Mouse (Mus musculus): ENCODE measurements around the gene Hipk2. TPM values are rescaled to one million over a fixed set of nuclear protein-coding genes. Genes with fewer than 3 reads are reported as not detected.

Gene Hipk2
- polyA plus RNA-seq, 1 experiment from 2014 or later = 12.7 TPM

GRCm38 (mm10) chr6:38900479-38901126 is 24.6 kb upstream of the Hipk2 start:
- Histone ChIP-seq H3K9me3 (replicated peaks; ENCODE audit: control insufficient read depth, low read length) (no peaks in the 10 kb centered on the region), H3K9ac (replicated peaks; ENCODE audit: low read length) (no peak overlapping the region), H3K27ac (replicated peaks; ENCODE audit: low read depth, low read length) (no peak overlapping the region), H3K27me3 (ENCODE audit: control insufficient read depth, insufficient read depth, low read length) (no peaks in the 10 kb centered on the region), H3K4me2 (ENCODE audit: low read depth, low read length) (no peak overlapping the region), H3K4me1 (ENCODE audit: control insufficient read depth, insufficient read depth, low read length) (no peaks in the 10 kb centered on the region), H3K4me3 (ENCODE audit: low read depth, low read length) (no peak overlapping the region), H3K36me3 (replicated peaks; ENCODE audit: control insufficient read depth, insufficient read depth, low read depth, low read length) (no peaks in the 10 kb centered on the region)
- DNase-seq (ENCODE audit: low spot score) (no peak), ATAC-seq (replicated peaks; ENCODE audit: insufficient number of reproducible peaks, low FRiP score, low TSS enrichment, low read depth) (no peak)
- WGBS = 89% methylated on average over 4 of the region's 4 CpGs

- Histone ChIP-seq H3K9me3 (replicated peaks; ENCODE audit: control insufficient read depth, low read length) (no peaks in the 10 kb centered on the region), H3K36me3 (replicated peaks; ENCODE audit: control insufficient read depth, insufficient read depth, low read depth, low read length) (no peaks in the 10 kb centered on the region), H3K9ac (replicated peaks; ENCODE audit: low read length) (no peak overlapping the region), H3K27me3 (ENCODE audit: control insufficient read depth, insufficient read depth, low read length) (no peaks in the 10 kb centered on the region), H3K4me2 (ENCODE audit: low read depth, low read length) (no peak overlapping the region), H3K27ac (replicated peaks; ENCODE audit: low read depth, low read length) (no peak overlapping the region), H3K4me3 (ENCODE audit: low read depth, low read length) (no peak overlapping the region), H3K4me1 (ENCODE audit: control insufficient read depth, insufficient read depth, low read length) (no peaks in the 10 kb centered on the region)
- no peak for ATAC-seq (replicated peaks; ENCODE audit: insufficient number of reproducible peaks, low FRiP score, low TSS enrichment, low read depth)
- 90% methylated on average over 4 of the region's 4 CpGs for WGBS
- DNase-seq (ENCODE audit: low spot score) = no peak
These were observed 24.1 kb upstream of the Hipk2 start for GRCm38 (mm10) chr6:38900073-38900472.

GRCm38 (mm10) chr6:38893615-38894014 is 17.6 kb upstream of the Hipk2 start:
- Histone ChIP-seq H3K27me3 (ENCODE audit: control insufficient read depth, insufficient read depth, low read length) (no peaks in the 10 kb centered on the region), H3K9me3 (replicated peaks; ENCODE audit: control insufficient read depth, low read length) (no peaks in the 10 kb centered on the region), H3K9ac (replicated peaks; ENCODE audit: low read length) (no peak overlapping the region), H3K27ac (replicated peaks; ENCODE audit: low read depth, low read length) (no peak overlapping the region), H3K36me3 (replicated peaks; ENCODE audit: control insufficient read depth, insufficient read depth, low read depth, low read length) (no peaks in the 10 kb centered on the region), H3K4me3 (ENCODE audit: low read depth, low read length) (no peak overlapping the region), H3K4me2 (ENCODE audit: low read depth, low read length) (no peak overlapping the region), H3K4me1 (ENCODE audit: control insufficient read depth, insufficient read depth, low read length) (no peaks in the 10 kb centered on the region)
- no peak for ATAC-seq (replicated peaks; ENCODE audit: insufficient number of reproducible peaks, low FRiP score, low TSS enrichment, low read depth)
- WGBS = 24% methylated on average over 3 of the region's 3 CpGs
- peak; percentile 41 for DNase-seq (ENCODE audit: low spot score)

- no peak overlapping the region for H3K9ac ChIP-seq (replicated peaks; ENCODE audit: low read length)
- ATAC-seq (replicated peaks; ENCODE audit: insufficient number of reproducible peaks, low FRiP score, low TSS enrichment, low read depth) = no peak
- 80% methylated on average over 2 of the region's 2 CpGs for WGBS
These were observed 16.1 kb upstream of the Hipk2 start for GRCm38 (mm10) chr6:38892017-38892416.

GRCm38 (mm10) chr6:38889156-38889555 is 13.2 kb upstream of the Hipk2 start:
- Histone ChIP-seq H3K27me3 (ENCODE audit: control insufficient read depth, insufficient read depth, low read length) (no peaks in the 10 kb centered on the region), H3K9ac (replicated peaks; ENCODE audit: low read length) (no peak overlapping the region), H3K4me3 (ENCODE audit: low read depth, low read length) (no peak overlapping the region), H3K4me1 (ENCODE audit: control insufficient read depth, insufficient read depth, low read length) (no peaks in the 10 kb centered on the region), H3K27ac (replicated peaks; ENCODE audit: low read depth, low read length) (no peak overlapping the region), H3K4me2 (ENCODE audit: low read depth, low read length) (no peak overlapping the region), H3K36me3 (replicated peaks; ENCODE audit: control insufficient read depth, insufficient read depth, low read depth, low read length) (no peaks in the 10 kb centered on the region), H3K9me3 (replicated peaks; ENCODE audit: control insufficient read depth, low read length) (no peaks in the 10 kb centered on the region)
- ATAC-seq (replicated peaks; ENCODE audit: insufficient number of reproducible peaks, low FRiP score, low TSS enrichment, low read depth) (no peak), DNase-seq (ENCODE audit: low spot score) (no peak)
- WGBS = 79% methylated on average over 6 of the region's 6 CpGs

More at GRCm38 (mm10) chr6:38892017-38892416, 16.1 kb upstream of the Hipk2 start:
- Histone ChIP-seq H3K36me3 (replicated peaks; ENCODE audit: control insufficient read depth, insufficient read depth, low read depth, low read length) (no peaks in the 10 kb centered on the region), H3K27ac (replicated peaks; ENCODE audit: low read depth, low read length) (no peak overlapping the region), H3K27me3 (ENCODE audit: control insufficient read depth, insufficient read depth, low read length) (no peaks in the 10 kb centered on the region), H3K4me3 (ENCODE audit: low read depth, low read length) (no peak overlapping the region), H3K4me1 (ENCODE audit: control insufficient read depth, insufficient read depth, low read length) (no peaks in the 10 kb centered on the region), H3K9me3 (replicated peaks; ENCODE audit: control insufficient read depth, low read length) (no peaks in the 10 kb centered on the region), H3K4me2 (ENCODE audit: low read depth, low read length) (no peak overlapping the region)
- DNase-seq (ENCODE audit: low spot score) = no peak

- no peak overlapping the region for H3K4me2 ChIP-seq (ENCODE audit: low read depth, low read length)
- no peak overlapping the region for H3K4me3 ChIP-seq (ENCODE audit: low read depth, low read length)
- no peak overlapping the region for H3K9ac ChIP-seq (replicated peaks; ENCODE audit: low read length)
- no peaks in the 10 kb centered on the region for H3K9me3 ChIP-seq (replicated peaks; ENCODE audit: control insufficient read depth, low read length)
- no peaks in the 10 kb centered on the region for H3K36me3 ChIP-seq (replicated peaks; ENCODE audit: control insufficient read depth, insufficient read depth, low read depth, low read length)
- no peak for DNase-seq (ENCODE audit: low spot score)
- H3K4me1 ChIP-seq (ENCODE audit: control insufficient read depth, insufficient read depth, low read length) = no peaks in the 10 kb centered on the region
- no peaks in the 10 kb centered on the region for H3K27me3 ChIP-seq (ENCODE audit: control insufficient read depth, insufficient read depth, low read length)
- 90% methylated on average over 4 of the region's 4 CpGs for WGBS
- no peak for ATAC-seq (replicated peaks; ENCODE audit: insufficient number of reproducible peaks, low FRiP score, low TSS enrichment, low read depth)
- no peak overlapping the region for H3K27ac ChIP-seq (replicated peaks; ENCODE audit: low read depth, low read length)
These were observed 11.5 kb upstream of the Hipk2 start for GRCm38 (mm10) chr6:38887436-38887835.

- Histone ChIP-seq H3K27me3 (ENCODE audit: control insufficient read depth, insufficient read depth, low read length) (no peaks in the 10 kb centered on the region), H3K9ac (replicated peaks; ENCODE audit: low read length) (no peak overlapping the region), H3K36me3 (replicated peaks; ENCODE audit: control insufficient read depth, insufficient read depth, low read depth, low read length) (no peaks in the 10 kb centered on the region), H3K9me3 (replicated peaks; ENCODE audit: control insufficient read depth, low read length) (no peaks in the 10 kb centered on the region), H3K4me2 (ENCODE audit: low read depth, low read length) (no peak overlapping the region), H3K4me3 (ENCODE audit: low read depth, low read length) (no peak overlapping the region), H3K27ac (replicated peaks; ENCODE audit: low read depth, low read length) (no peak overlapping the region), H3K4me1 (ENCODE audit: control insufficient read depth, insufficient read depth, low read length) (no peaks in the 10 kb centered on the region)
- DNase-seq (ENCODE audit: low spot score) = no peak
- 59% methylated on average over 1 of the region's 1 CpGs for WGBS
- ATAC-seq (replicated peaks; ENCODE audit: insufficient number of reproducible peaks, low FRiP score, low TSS enrichment, low read depth) = no peak
These were observed 9.2 kb upstream of the Hipk2 start for GRCm38 (mm10) chr6:38885132-38885531.

GRCm38 (mm10) chr6:38884482-38884881 is 8.5 kb upstream of the Hipk2 start:
- Histone ChIP-seq H3K4me1 (ENCODE audit: control insufficient read depth, insufficient read depth, low read length) (no peaks in the 10 kb centered on the region), H3K4me3 (ENCODE audit: low read depth, low read length) (no peak overlapping the region), H3K27me3 (ENCODE audit: control insufficient read depth, insufficient read depth, low read length) (no peaks in the 10 kb centered on the region), H3K36me3 (replicated peaks; ENCODE audit: control insufficient read depth, insufficient read depth, low read depth, low read length) (no peaks in the 10 kb centered on the region), H3K4me2 (ENCODE audit: low read depth, low read length) (no peak overlapping the region), H3K9ac (replicated peaks; ENCODE audit: low read length) (no peak overlapping the region), H3K9me3 (replicated peaks; ENCODE audit: control insufficient read depth, low read length) (no peaks in the 10 kb centered on the region), H3K27ac (replicated peaks; ENCODE audit: low read depth, low read length) (no peak overlapping the region)
- DNase-seq (ENCODE audit: low spot score) (no peak), ATAC-seq (replicated peaks; ENCODE audit: insufficient number of reproducible peaks, low FRiP score, low TSS enrichment, low read depth) (no peak)
- 60% methylated on average over 3 of the region's 3 CpGs for WGBS

Measured in embryonic facial prominence, embryonic 11.5 days (tissue).